Mouse (Mus musculus) intestine, postnatal 0 days (tissue): Measurements from ENCODE around the gene Cngb1. TPM values are rescaled to one million over a fixed set of nuclear protein-coding genes. Genes with fewer than 3 reads are reported as not detected.
A peak's percentile ranks its signal among the peaks of the same experiment; 100 is the strongest.

Experiments used
- ATAC-seq: fragments of 200-750 bp; cut with Nextera tagmentation; 2 replicates; pipeline ENCODE4 v1.8.0; 2017; ENCODE audit warnings: mild to moderate bottlenecking, moderate TSS enrichment, moderate library complexity
- H3K27ac ChIP-seq: fragments of 300-500 bp; sonication (generic); 2 replicates; pipeline ENCODE4 v1.5.1; 2014; ENCODE audit warnings: mild to moderate bottlenecking, low read depth, low read length, moderate library complexity
- H3K27me3 ChIP-seq: fragments of 300-500 bp; sonication (generic); replicated peaks from 2 replicates; pipeline ENCODE4 v1.6.1; 2014; ENCODE audit warnings: low read length, mixed read lengths; ENCODE audit not compliant: control insufficient read depth, insufficient read depth
- H3K36me3 ChIP-seq: fragments of 300-500 bp; sonication (generic); 2 replicates; pipeline ENCODE4 v1.6.1; 2014; ENCODE audit warnings: mild to moderate bottlenecking, moderate library complexity; ENCODE audit not compliant: control insufficient read depth, insufficient read depth
- H3K4me1 ChIP-seq: fragments of 300-500 bp; sonication (generic); replicated peaks from 2 replicates; pipeline ENCODE4 v1.6.1; 2014; ENCODE audit warnings: antibody characterized with exemption, low read length, mixed read lengths; ENCODE audit not compliant: control insufficient read depth, insufficient read depth
- H3K4me2 ChIP-seq: fragments of 300-500 bp; sonication (generic); replicated peaks from 2 replicates; pipeline ENCODE4 v1.6.1; 2014; ENCODE audit warnings: low read depth, mild to moderate bottlenecking, moderate library complexity
- H3K4me3 ChIP-seq: fragments of 300-500 bp; sonication (generic); 2 replicates; pipeline ENCODE4 v1.5.1; 2014; ENCODE audit warnings: low read depth, low read length
- H3K9ac ChIP-seq: fragments of 300-500 bp; sonication (generic); 2 replicates; pipeline ENCODE4 v1.6.1; 2014; ENCODE audit warnings: mild to moderate bottlenecking, low read depth, low read length
- H3K9me3 ChIP-seq: fragments of 300-500 bp; sonication (generic); 2 replicates; pipeline ENCODE4 v1.6.1; 2016; ENCODE audit warnings: mixed run types; ENCODE audit not compliant: control insufficient read depth
- CTCF ChIP-seq: sonication (generic); IDR thresholded peaks from 2 replicates; pipeline ENCODE4 v1.5.1; 2016; ENCODE audit warnings: low read depth, mild to moderate bottlenecking, control low read depth, antibody characterized with exemption, moderate library complexity
- WGBS: fragments of 180-500 bp; shearing (Covaris S2); extraction: QIAGEN DNeasy Blood & Tissue Kit; methylation state at CpG from one replicate; pipeline ENCODE4 v1.1.7; 2014; 5-methylcytosine and 5-hydroxymethylcytosine counted together
- polyA plus RNA-seq: library from polyadenylated mRNA; unstranded; fragments of >200 nt; fragmentation: Nextera tagmentation; extraction: Ambion mirVana; gene quantifications from 2 replicates; pipeline ENCODE4 v1.2.1, GENCODE M21; 2015

Gene Cngb1
- polyA plus RNA-seq, 1 experiment from 2014 or later = 0.94 TPM

DNA sequence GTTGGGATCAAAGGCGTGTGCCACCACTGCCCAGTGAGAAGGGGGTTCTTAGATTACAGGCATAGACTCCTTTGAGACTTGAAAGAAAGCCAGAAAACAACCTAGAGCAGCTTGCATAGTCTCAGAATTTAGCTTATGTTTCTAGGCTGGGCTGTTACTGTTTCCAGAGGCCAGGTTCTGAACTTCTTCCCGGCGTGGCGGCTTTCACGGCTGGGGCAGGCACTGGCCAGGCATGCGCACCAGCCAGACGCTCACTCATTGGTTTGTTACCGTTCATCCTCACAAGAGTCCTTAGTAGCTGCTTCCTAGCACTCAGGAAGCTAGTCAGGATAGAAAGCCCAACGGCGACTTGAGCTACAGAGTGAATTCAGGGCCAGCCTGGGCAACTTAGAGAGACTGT lies 50.8 kb downstream of the Cngb1 start:
- no peak overlapping the region for H3K4me3 ChIP-seq
- no peak overlapping the region for H3K9ac ChIP-seq
- WGBS = 85% methylated on average over 10 of the region's 10 CpGs
- no peak overlapping the region for H3K4me2 ChIP-seq
- H3K36me3 ChIP-seq = no peaks in the 10 kb centered on the region
- H3K4me1 ChIP-seq = no peaks in the 10 kb centered on the region
- no peak for ATAC-seq
- TF ChIP-seq CTCF = no peak
- no peak overlapping the region for H3K27ac ChIP-seq
- H3K27me3 ChIP-seq = no peaks in the 10 kb centered on the region
- no peaks in the 10 kb centered on the region for H3K9me3 ChIP-seq

DNA sequence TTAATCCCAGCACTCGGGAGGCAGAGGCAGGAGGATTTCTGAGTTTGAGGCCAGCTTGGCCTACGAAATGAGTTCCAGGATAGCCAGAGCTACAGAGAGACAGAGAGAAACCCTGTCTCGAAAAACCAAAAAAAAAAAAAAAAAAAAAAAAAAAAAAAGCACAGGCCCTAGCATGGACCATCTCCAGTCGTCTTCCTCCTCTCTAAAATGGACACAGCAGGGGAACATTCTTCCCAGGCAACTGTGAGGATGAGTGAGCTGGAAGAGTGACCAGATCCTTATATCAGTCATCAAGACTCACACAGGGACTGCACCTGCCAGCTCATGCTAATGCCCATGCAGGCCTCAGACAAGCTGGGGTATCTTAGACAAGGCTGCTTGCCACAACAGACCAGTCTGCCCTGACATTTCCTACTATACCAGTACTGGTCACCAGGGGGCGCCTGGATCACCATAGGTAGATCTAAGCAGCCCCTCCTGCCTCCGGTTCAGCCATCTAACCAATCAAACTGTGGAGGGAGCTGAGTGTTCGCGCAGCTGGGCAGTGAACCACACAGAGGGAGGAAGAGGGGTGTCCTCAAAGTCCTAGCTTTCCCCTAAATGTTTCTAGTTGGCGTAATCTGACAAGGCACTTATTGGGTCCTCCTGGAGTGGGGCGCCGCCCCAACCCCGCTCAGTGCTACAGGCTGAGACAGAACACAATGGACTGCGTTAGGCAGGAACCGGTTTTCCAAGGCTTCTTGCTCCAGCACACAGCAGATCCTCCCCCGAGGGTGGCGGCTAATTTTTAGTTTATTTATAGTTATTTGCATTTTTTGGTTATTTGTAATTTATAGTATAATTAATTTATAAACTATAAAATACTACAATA lies 51.6 kb downstream of the Cngb1 start:
- peak; percentile 97 for TF ChIP-seq CTCF
- Histone ChIP-seq H3K27me3 (no peaks in the 10 kb centered on the region), H3K36me3 (no peaks in the 10 kb centered on the region), H3K4me2 (peak overlapping the region; percentile 55), H3K9me3 (no peaks in the 10 kb centered on the region), H3K4me1 (no peaks in the 10 kb centered on the region), H3K27ac (no peak overlapping the region), H3K9ac (no peak overlapping the region), H3K4me3 (peak overlapping the region; percentile 16; the same call in 1 of the 2 replicates)
- ATAC-seq = peak; percentile 80
- 20% methylated on average over 16 of the region's 16 CpGs for WGBS

DNA sequence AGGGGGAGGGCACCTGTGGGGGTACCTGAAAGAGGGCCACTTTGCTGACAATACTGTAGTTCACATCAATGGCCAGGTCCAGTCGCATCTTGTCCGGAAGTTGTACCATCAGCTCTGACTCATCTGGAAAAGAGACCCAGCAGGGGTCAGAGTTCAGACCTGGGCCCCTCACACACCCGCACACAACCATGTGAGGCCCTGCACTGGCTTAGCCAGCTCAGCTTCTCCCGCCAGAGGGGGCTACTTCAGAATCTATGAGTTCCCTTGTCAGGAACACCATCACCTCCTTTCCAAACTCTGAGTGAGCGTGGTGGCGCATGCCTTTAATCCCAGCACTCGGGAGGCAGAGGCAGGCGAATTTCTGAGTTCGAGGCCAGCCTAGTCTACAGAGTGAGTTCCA lies 54.3 kb downstream of the Cngb1 start:
- peak; percentile 34; the same call in 1 of the 2 replicates for TF ChIP-seq CTCF
- Histone ChIP-seq H3K4me1 (no peaks in the 10 kb centered on the region), H3K9me3 (no peaks in the 10 kb centered on the region), H3K4me3 (no peak overlapping the region), H3K27me3 (no peaks in the 10 kb centered on the region), H3K36me3 (no peaks in the 10 kb centered on the region), H3K4me2 (no peak overlapping the region), H3K9ac (no peak overlapping the region), H3K27ac (no peak overlapping the region)
- 0 out of 2 replicates have a peak, but pooled peaks have one; percentile 28 for ATAC-seq
- WGBS = 58% methylated on average over 9 of the region's 9 CpGs

DNA sequence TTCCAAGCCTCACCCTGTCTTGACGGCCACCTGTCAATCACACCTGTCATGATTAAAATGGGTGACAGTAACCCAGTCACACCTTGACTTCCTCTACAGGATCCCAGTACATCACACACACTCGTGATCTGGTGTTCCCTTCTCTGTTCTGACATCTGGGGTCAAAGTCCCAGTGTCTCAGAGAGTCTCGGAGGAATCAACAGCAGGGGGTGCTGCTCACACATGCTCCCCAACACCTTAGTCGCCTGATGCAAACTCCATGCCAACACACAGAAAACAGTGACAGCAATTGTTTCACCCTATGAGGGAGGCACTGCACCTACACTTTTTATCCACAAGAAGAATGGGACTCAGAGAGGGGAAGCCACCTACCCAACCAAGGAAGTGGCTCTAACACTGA lies 56.5 kb downstream of the Cngb1 start:
- no peak overlapping the region for H3K4me2 ChIP-seq
- WGBS = 40% methylated on average over 4 of the region's 4 CpGs
- TF ChIP-seq CTCF = peak; percentile 77
- peak; percentile 69 for ATAC-seq
- H3K4me3 ChIP-seq = no peak overlapping the region
- H3K36me3 ChIP-seq = no peaks in the 10 kb centered on the region
- no peaks in the 10 kb centered on the region for H3K27me3 ChIP-seq
- no peak overlapping the region for H3K27ac ChIP-seq
- no peak overlapping the region for H3K9ac ChIP-seq
- no peaks in the 10 kb centered on the region for H3K9me3 ChIP-seq
- 0 out of 2 replicates have a peak, but pooled peaks cover under 1% of the 10 kb centered on the region for H3K4me1 ChIP-seq

DNA sequence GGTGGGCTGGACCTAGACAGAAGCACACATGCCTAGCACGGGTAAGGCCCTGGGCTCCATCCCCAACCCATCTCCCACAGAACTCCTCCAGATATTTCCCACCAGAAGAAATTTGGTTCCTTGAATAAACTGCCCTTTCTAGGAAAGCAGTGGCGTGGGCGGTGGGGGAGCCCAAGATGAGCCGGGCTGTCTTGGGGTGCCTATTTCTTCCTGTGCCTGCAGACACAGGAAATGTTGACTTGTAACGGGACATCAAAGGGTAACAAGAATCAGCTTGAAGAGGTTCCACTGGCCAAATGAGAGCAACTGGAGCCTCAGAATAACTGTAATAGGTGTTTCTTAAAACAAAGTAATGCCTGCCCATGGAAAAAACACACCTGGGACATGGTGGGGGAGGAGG lies 59.1 kb downstream of the Cngb1 start:
- Histone ChIP-seq H3K9me3 (no peaks in the 10 kb centered on the region), H3K4me3 (no peak overlapping the region), H3K27me3 (no peaks in the 10 kb centered on the region), H3K27ac (no peak overlapping the region; the same call in 1 of the 2 replicates), H3K4me2 (no peak overlapping the region), H3K9ac (no peak overlapping the region), H3K4me1 (0 out of 2 replicates have a peak, but pooled peaks cover 2% of the 10 kb centered on the region), H3K36me3 (no peaks in the 10 kb centered on the region)
- TF ChIP-seq CTCF = no peak
- WGBS = 80% methylated on average over 5 of the region's 5 CpGs
- ATAC-seq = no peak

DNA sequence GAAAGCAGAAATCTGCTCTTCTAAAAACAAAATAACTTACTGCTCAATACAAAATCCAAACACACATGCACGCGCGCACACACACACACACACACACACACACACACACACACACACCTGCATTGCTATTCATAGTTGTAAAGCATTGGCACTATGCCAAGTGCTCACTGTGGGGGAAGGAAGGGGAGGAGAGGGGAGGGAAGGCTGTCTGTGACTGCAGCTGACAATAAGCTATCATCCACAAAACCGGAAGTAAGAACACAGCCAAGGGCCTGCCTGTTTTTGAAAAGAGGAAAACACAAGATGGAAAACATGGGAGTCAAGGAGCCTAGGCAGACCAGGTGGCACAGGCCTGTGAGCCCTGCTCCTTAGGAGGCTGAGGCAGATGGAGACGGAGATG lies 61.2 kb downstream of the Cngb1 start:
- peak; percentile 70 for ATAC-seq
- Histone ChIP-seq H3K27me3 (no peaks in the 10 kb centered on the region), H3K4me2 (no peak overlapping the region), H3K9ac (no peak overlapping the region), H3K36me3 (no peaks in the 10 kb centered on the region), H3K4me3 (no peak overlapping the region), H3K27ac (no peak overlapping the region), H3K9me3 (no peaks in the 10 kb centered on the region), H3K4me1 (0 out of 2 replicates have a peak, but pooled peaks cover 2% of the 10 kb centered on the region)
- TF ChIP-seq CTCF = no peak
- 20% methylated on average over 5 of the region's 5 CpGs for WGBS
